Mouse (Mus musculus): ENCODE data around the gene Cnnm2. TPM values are rescaled to one million over a fixed set of nuclear protein-coding genes. Genes with fewer than 3 reads are reported as not detected.
A peak's percentile ranks its signal among the peaks of the same experiment; 100 is the strongest.

Gene Cnnm2
- polyA plus RNA-seq, 1 experiment from 2014 or later = 3.4 TPM

DNA sequence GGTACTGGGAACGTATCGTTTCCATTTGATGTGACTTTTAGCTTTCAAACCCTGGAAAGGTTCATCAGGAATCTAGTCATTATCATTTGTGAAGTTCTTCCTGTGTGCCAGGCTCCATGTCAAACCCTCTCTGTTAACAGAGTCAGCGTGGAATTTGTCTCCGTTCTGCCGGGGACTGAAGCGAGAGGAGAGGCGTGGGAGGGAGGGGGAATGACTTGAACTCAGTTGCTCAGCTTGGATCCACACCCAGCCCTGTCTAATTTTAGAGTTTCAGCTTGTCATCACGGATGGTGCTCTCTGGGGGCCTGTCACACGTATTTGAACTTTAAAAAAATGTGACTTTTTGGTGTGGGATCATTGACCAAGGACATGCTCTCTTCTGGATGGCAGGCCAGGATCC lies 70.0 kb downstream of the Cnnm2 start:
- no peak for ATAC-seq (ENCODE audit: insufficient number of reproducible peaks, insufficient read depth, low FRiP score, low TSS enrichment, low read depth)
- no peaks in the 10 kb centered on the region for H3K36me3 ChIP-seq
- H3K4me2 ChIP-seq = no peak overlapping the region
- H3K4me3 ChIP-seq = no peak overlapping the region
- WGBS = 76% methylated on average over 9 of the region's 9 CpGs
- no peaks in the 10 kb centered on the region for H3K9me3 ChIP-seq
- H3K4me1 ChIP-seq = no peaks in the 10 kb centered on the region
- H3K27ac ChIP-seq = no peak overlapping the region
- H3K27me3 ChIP-seq = no peaks in the 10 kb centered on the region
- no peak overlapping the region for H3K9ac ChIP-seq

GRCm38 (mm10) chr19:46834301-46834700 lies 72.9 kb downstream of the Cnnm2 start:
- Histone ChIP-seq H3K9me3 (no peaks in the 10 kb centered on the region), H3K27me3 (no peaks in the 10 kb centered on the region), H3K4me1 (no peaks in the 10 kb centered on the region), H3K36me3 (no peaks in the 10 kb centered on the region), H3K9ac (no peak overlapping the region), H3K4me3 (no peak overlapping the region), H3K4me2 (no peak overlapping the region), H3K27ac (no peak overlapping the region)
- ATAC-seq (ENCODE audit: insufficient number of reproducible peaks, insufficient read depth, low FRiP score, low TSS enrichment, low read depth) = no peak
- WGBS = 73% methylated on average over 5 of the region's 5 CpGs

GRCm38 (mm10) chr19:46835339-46835738 lies 73.9 kb downstream of the Cnnm2 start:
- H3K27ac ChIP-seq = no peak overlapping the region
- no peak overlapping the region for H3K4me3 ChIP-seq
- H3K4me1 ChIP-seq = no peaks in the 10 kb centered on the region
- no peak overlapping the region for H3K4me2 ChIP-seq
- no peaks in the 10 kb centered on the region for H3K9me3 ChIP-seq
- H3K27me3 ChIP-seq = no peaks in the 10 kb centered on the region
- H3K36me3 ChIP-seq = no peaks in the 10 kb centered on the region
- no peak overlapping the region for H3K9ac ChIP-seq
- WGBS = 74% methylated on average over 4 of the region's 4 CpGs
- ATAC-seq (ENCODE audit: insufficient number of reproducible peaks, insufficient read depth, low FRiP score, low TSS enrichment, low read depth) = no peak

DNA sequence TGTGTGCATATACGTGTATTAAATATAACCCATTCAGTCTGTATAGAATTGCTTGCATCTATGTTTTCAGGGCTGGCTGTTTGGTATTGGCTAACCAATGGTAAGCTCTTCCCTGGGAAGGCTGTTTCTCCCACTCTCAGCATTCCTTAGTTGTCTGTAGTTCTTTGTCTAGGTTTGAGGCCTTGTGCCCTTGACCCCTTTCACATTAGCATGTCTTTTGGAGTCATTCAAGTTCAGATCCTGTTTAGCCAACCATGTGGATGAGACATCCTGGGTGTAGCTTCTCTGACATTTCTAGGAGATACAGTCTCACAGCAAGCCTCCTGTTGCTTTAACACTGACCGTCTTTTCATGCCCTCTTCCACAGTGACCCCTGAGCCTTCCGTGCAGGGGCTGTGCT lies 74.7 kb downstream of the Cnnm2 start:
- WGBS = 85% methylated on average over 3 of the region's 3 CpGs
- Histone ChIP-seq H3K4me1 (no peaks in the 10 kb centered on the region), H3K4me3 (no peak overlapping the region), H3K36me3 (no peaks in the 10 kb centered on the region), H3K27me3 (no peaks in the 10 kb centered on the region), H3K9me3 (no peaks in the 10 kb centered on the region), H3K4me2 (no peak overlapping the region), H3K9ac (no peak overlapping the region), H3K27ac (no peak overlapping the region)
- no peak for ATAC-seq (ENCODE audit: insufficient number of reproducible peaks, insufficient read depth, low FRiP score, low TSS enrichment, low read depth)

GRCm38 (mm10) chr19:46837290-46838079 lies 76.1 kb downstream of the Cnnm2 start:
- Histone ChIP-seq H3K4me2 (no peak overlapping the region), H3K4me3 (no peak overlapping the region), H3K27me3 (no peaks in the 10 kb centered on the region), H3K9ac (no peak overlapping the region), H3K36me3 (no peaks in the 10 kb centered on the region), H3K9me3 (no peaks in the 10 kb centered on the region), H3K4me1 (no peaks in the 10 kb centered on the region), H3K27ac (no peak overlapping the region)
- ATAC-seq (ENCODE audit: insufficient number of reproducible peaks, insufficient read depth, low FRiP score, low TSS enrichment, low read depth) = no peak
- 84% methylated on average over 11 of the region's 11 CpGs for WGBS

GRCm38 (mm10) chr19:46841016-46841415 lies 79.6 kb downstream of the Cnnm2 start:
- ATAC-seq (ENCODE audit: insufficient number of reproducible peaks, insufficient read depth, low FRiP score, low TSS enrichment, low read depth) = no peak
- 83% methylated on average over 4 of the region's 4 CpGs for whole genome bisulfite sequencing

GRCm38 (mm10) chr19:46843030-46843429 lies 81.6 kb downstream of the Cnnm2 start:
- no peaks in the 10 kb centered on the region; the same call in 1 of the 2 replicates for H3K4me1 ChIP-seq
- H3K9me3 ChIP-seq = no peaks in the 10 kb centered on the region
- H3K36me3 ChIP-seq = no peaks in the 10 kb centered on the region
- H3K27me3 ChIP-seq = no peaks in the 10 kb centered on the region
- no peak overlapping the region for H3K4me2 ChIP-seq
- no peak for ATAC-seq (ENCODE audit: insufficient number of reproducible peaks, insufficient read depth, low FRiP score, low TSS enrichment, low read depth)
- no peak overlapping the region for H3K27ac ChIP-seq
- no peak overlapping the region for H3K4me3 ChIP-seq
- WGBS = 38% methylated on average over 2 of the region's 2 CpGs
- no peak overlapping the region for H3K9ac ChIP-seq

More at GRCm38 (mm10) chr19:46841016-46841415, 79.6 kb downstream of the Cnnm2 start:
- no peaks in the 10 kb centered on the region for H3K36me3 ChIP-seq
- H3K4me2 ChIP-seq = no peak overlapping the region
- no peaks in the 10 kb centered on the region for H3K9me3 ChIP-seq
- H3K4me3 ChIP-seq = no peak overlapping the region
- H3K9ac ChIP-seq = no peak overlapping the region
- H3K4me1 ChIP-seq = no peaks in the 10 kb centered on the region; the same call in 1 of the 2 replicates
- H3K27me3 ChIP-seq = no peaks in the 10 kb centered on the region
- no peak overlapping the region for H3K27ac ChIP-seq

GRCm38 (mm10) chr19:46846056-46846455 lies 84.7 kb downstream of the Cnnm2 start:
- 86% methylated on average over 7 of the region's 7 CpGs for WGBS
- H3K9me3 ChIP-seq = no peaks in the 10 kb centered on the region
- no peaks in the 10 kb centered on the region for H3K36me3 ChIP-seq
- H3K4me1 ChIP-seq = peaks cover 15% of the 10 kb centered on the region
- no peak for ATAC-seq (ENCODE audit: insufficient number of reproducible peaks, insufficient read depth, low FRiP score, low TSS enrichment, low read depth)
- H3K4me2 ChIP-seq = no peak overlapping the region
- no peak overlapping the region for H3K27ac ChIP-seq
- no peaks in the 10 kb centered on the region for H3K27me3 ChIP-seq
- H3K4me3 ChIP-seq = no peak overlapping the region
- no peak overlapping the region for H3K9ac ChIP-seq

- 81% methylated on average over 5 of the region's 5 CpGs for WGBS
- Histone ChIP-seq H3K4me2 (no peak overlapping the region), H3K4me1 (peaks cover 15% of the 10 kb centered on the region), H3K27ac (no peak overlapping the region), H3K9me3 (no peaks in the 10 kb centered on the region), H3K9ac (no peak overlapping the region), H3K4me3 (no peak overlapping the region), H3K27me3 (no peaks in the 10 kb centered on the region), H3K36me3 (no peaks in the 10 kb centered on the region)
- ATAC-seq (ENCODE audit: insufficient number of reproducible peaks, insufficient read depth, low FRiP score, low TSS enrichment, low read depth) = no peak
Observed at GRCm38 (mm10) chr19:46846459-46846858, 85.1 kb downstream of the Cnnm2 start.

DNA sequence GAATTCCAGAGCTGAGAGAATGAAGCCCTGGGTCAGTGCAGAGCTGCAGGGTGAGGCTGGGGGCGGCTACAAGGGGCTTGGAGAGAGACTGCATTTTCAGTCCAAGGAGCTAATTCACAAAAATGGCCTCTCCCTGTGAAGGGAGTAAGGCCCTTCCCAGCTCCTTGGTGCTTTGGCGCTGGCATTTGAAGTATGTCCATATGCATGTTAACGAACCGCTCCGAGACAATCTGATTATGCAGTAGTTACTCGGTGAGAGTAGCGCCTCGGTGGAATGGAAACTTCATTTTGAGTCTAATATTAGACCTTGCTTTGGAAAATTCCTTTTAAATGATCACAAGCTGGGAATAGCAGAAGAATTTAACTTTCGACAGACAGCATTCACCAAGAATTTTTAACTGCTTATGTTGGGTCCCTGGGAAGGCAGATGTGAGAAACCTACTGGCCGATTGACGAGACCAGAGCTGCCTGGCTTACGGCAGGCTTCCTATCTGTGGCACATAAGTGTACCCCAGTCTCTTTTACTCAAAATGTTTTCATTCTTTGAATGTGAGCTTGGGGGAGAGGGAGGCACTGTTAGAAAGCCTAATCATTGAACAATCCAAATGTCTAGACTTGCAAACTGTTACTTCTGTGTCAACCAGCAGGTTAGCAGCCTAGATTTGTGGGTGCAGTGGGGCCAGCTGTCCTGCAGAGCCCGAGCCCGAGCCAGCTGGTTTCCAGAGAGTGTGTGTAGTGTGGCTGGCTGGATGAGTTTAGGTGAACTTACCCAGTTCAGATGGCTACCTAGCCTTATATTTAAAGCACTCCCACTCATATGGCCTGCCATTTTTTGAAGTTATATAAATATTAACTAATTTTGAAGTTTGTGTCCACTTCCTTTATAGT lies 87.2 kb downstream of the Cnnm2 start:
- ATAC-seq (ENCODE audit: insufficient number of reproducible peaks, insufficient read depth, low FRiP score, low TSS enrichment, low read depth) = no peak
- Histone ChIP-seq H3K4me2 (no peak overlapping the region), H3K9ac (no peak overlapping the region), H3K4me3 (no peak overlapping the region), H3K27me3 (no peaks in the 10 kb centered on the region), H3K9me3 (no peaks in the 10 kb centered on the region), H3K27ac (peak overlapping the region; percentile 86), H3K36me3 (no peaks in the 10 kb centered on the region), H3K4me1 (peaks cover 15% of the 10 kb centered on the region)
- WGBS = 53% methylated on average over 14 of the region's 14 CpGs

DNA sequence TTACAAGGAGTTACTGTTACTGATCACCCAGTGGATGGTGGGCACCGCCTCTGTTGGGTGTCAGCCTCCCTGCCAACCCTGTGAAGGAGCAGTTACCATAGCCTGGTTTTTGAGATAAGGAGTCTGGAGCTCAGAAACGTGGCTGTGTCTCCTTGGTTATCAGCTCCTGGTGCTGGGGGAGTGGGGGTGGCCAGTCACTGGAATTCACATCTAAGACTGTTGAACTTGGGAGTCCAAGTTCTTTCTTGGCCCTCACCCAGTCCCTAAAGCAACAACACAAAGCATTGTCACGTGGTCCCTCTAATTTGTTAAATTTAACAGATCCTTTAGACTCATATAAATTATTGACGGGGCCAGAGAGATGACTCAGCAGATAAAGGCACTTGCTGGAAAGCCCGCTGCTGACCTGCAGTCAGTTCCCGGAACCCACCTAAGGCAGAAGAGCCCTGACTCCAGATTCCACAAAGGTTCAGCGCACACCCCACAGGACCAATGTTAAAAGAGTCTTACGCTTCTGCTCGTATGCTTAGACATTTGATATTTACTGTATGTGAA lies 88.1 kb downstream of the Cnnm2 start:
- H3K9me3 ChIP-seq = no peaks in the 10 kb centered on the region
- H3K4me2 ChIP-seq = no peak overlapping the region
- no peaks in the 10 kb centered on the region for H3K27me3 ChIP-seq
- ATAC-seq (ENCODE audit: insufficient number of reproducible peaks, insufficient read depth, low FRiP score, low TSS enrichment, low read depth) = no peak
- H3K27ac ChIP-seq = peak overlapping the region; percentile 44; the same call in 1 of the 2 replicates
- H3K4me3 ChIP-seq = no peak overlapping the region
- peaks cover 15% of the 10 kb centered on the region for H3K4me1 ChIP-seq
- 64% methylated on average over 9 of the region's 9 CpGs for WGBS
- no peak overlapping the region for H3K9ac ChIP-seq
- no peaks in the 10 kb centered on the region for H3K36me3 ChIP-seq
